Mouse (Mus musculus) limb, embryonic 10.5 days (tissue): ENCODE measurements around the gene Myl9. TPM values are rescaled to one million over a fixed set of nuclear protein-coding genes. Genes with fewer than 3 reads are reported as not detected.

Experiments used
- DNase-seq: peaks from one replicate; pipeline ENCODE4 v3.0.0-alpha.2; 2017; ENCODE audit warnings: low spot score
- H3K27ac ChIP-seq: fragments of 300-500 bp; sonication (generic); 2 replicates; pipeline ENCODE4 v1.5.1; 2016; ENCODE audit warnings: mild to moderate bottlenecking
- H3K27me3 ChIP-seq: fragments of 300-500 bp; sonication (generic); 2 replicates; pipeline ENCODE4 v1.6.1; 2016; ENCODE audit warnings: low read depth, mild to moderate bottlenecking; ENCODE audit not compliant: poor library complexity, severe bottlenecking
- H3K36me3 ChIP-seq: fragments of 300-500 bp; sonication (generic); 2 replicates; pipeline ENCODE4 v1.6.1; 2016; ENCODE audit warnings: mild to moderate bottlenecking, moderate library complexity
- H3K4me1 ChIP-seq: fragments of 300-500 bp; sonication (generic); 2 replicates; pipeline ENCODE4 v1.6.1; 2016
- H3K4me3 ChIP-seq: fragments of 300-500 bp; sonication (generic); 2 replicates; pipeline ENCODE4 v1.5.1; 2016; ENCODE audit warnings: mild to moderate bottlenecking, moderate library complexity
- H3K9me3 ChIP-seq: fragments of 300-500 bp; sonication (generic); replicated peaks from 2 replicates; pipeline ENCODE4 v1.6.1; 2016; ENCODE audit warnings: mild to moderate bottlenecking
- WGBS: fragments of 180-500 bp; shearing (Covaris S2); methylation state at CpG from one replicate; pipeline ENCODE4 v1.1.7; 2016; 5-methylcytosine and 5-hydroxymethylcytosine counted together
- polyA plus RNA-seq: library from polyadenylated mRNA; unstranded; fragments of >200 nt; fragmentation: Nextera tagmentation; extraction: Ambion mirVana; gene quantifications from 2 replicates; pipeline ENCODE4 v1.2.1, GENCODE M21; 2016

Myl9 gene
- 30.1 and 62.7 TPM in 2 replicates for polyA plus RNA-seq

DNA sequence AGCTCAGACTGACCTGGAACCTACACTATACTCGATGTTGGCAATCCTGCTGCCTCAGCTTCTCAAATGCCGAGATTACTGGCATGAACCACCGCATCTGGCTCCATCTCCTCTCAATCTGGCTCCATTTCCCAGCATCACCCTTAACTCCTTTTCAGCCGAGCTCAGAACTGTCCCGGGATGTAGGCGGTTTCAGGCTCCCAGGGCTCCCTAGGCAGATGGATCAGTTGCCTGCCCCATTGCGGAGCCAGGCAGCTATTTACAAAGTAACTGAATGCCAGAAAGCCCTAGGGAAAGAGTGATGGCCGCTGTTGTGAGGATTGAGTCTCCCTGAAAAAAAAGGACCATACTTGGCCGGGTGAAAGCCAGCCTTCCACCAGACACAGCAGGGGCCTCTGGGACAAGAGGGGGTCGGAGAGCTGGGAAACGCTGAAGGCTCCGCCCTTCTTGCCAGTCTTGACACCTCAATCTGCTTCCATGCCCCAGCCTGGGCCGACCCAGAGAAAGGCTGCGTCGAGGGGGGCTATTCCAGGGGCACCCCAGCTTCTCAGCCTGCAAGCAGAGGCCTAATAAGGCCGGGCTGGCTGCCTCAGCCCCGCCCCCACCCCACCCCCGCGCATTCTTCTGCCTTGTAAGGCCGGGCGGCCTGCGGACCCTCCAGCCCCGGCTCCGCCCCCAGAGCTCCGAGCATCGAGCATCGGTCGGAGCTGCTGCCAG is at the start of gene Myl9:
TSS of gene Myl9 (plus strand) at position 683 of the 717 bp plus-strand sequence.
- Histone ChIP-seq H3K4me3 (peak within 1 kb of the TSS; percentile 51), H3K4me1 (peaks cover 29% of the 10 kb centered on the region)

DNA sequence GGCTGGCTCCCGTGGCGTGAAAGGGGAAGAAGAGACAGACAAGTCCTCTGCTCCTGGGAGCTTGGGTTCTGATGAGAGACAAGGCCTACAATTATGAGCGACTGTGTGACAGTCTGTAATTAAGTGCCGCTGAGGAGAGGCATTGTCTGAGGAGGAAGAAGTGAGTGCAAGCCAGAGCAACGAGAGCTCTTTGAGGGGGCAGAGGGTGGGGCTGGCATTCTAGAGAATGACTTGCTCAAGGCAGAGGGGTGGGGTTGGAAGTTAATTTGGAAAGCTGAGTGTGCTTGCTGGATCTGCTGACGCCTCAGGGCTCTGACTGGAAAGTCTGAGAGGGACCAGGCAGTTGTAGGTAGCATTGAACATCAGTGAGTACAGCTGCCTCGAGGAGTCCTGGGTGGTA is 48.9 kb upstream of the Myl9 start:
- no peak overlapping the region for H3K27ac ChIP-seq
- WGBS, result 35% methylated on average over 7 of the region's 7 CpGs
- H3K9me3 ChIP-seq, result no peaks in the 10 kb centered on the region
- no peak for DNase-seq
- peaks cover 55% of the 10 kb centered on the region for H3K4me1 ChIP-seq
- peaks cover 34% of the 10 kb centered on the region for H3K36me3 ChIP-seq
- no peaks in the 10 kb centered on the region for H3K27me3 ChIP-seq
- no peak overlapping the region for H3K4me3 ChIP-seq

More for the DNA sequence above, at the start of gene Myl9:
- peaks cover 15% of the 10 kb centered on the region for H3K27me3 ChIP-seq
- peak; percentile 84 for DNase-seq
- 3% methylated on average over 28 of the region's 28 CpGs for WGBS
- H3K36me3 ChIP-seq, result no peaks in the 10 kb centered on the region
- H3K27ac ChIP-seq, result peak within 1 kb of the TSS; percentile 87
- H3K9me3 ChIP-seq, result no peaks in the 10 kb centered on the region

DNA sequence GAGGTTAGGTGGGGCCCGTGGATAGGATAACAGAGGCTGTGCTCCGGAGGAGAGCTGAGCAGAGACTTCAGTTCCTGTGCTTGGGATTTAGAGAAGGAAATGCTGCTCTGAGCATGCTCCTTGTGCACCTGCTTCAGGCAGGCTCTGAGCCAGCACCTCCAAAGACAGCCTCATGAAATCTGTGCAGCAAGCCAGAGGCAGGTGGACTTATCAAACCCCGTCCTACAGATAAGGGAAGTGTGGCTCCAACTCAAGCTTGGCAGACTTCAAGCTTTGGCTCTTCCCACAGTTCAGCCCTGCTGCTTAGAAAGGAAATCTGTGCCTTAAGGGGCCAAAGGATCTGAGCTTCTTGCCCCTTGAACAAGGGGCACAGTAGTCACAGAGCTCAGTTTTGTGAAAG is 48.3 kb upstream of the Myl9 start:
- Histone ChIP-seq H3K27ac (no peak overlapping the region), H3K4me3 (no peak overlapping the region), H3K4me1 (peaks cover 55% of the 10 kb centered on the region), H3K36me3 (peaks cover 39% of the 10 kb centered on the region), H3K9me3 (no peaks in the 10 kb centered on the region), H3K27me3 (no peaks in the 10 kb centered on the region)
- DNase-seq, result no peak
- WGBS, result 77% methylated on average over 3 of the region's 3 CpGs

DNA sequence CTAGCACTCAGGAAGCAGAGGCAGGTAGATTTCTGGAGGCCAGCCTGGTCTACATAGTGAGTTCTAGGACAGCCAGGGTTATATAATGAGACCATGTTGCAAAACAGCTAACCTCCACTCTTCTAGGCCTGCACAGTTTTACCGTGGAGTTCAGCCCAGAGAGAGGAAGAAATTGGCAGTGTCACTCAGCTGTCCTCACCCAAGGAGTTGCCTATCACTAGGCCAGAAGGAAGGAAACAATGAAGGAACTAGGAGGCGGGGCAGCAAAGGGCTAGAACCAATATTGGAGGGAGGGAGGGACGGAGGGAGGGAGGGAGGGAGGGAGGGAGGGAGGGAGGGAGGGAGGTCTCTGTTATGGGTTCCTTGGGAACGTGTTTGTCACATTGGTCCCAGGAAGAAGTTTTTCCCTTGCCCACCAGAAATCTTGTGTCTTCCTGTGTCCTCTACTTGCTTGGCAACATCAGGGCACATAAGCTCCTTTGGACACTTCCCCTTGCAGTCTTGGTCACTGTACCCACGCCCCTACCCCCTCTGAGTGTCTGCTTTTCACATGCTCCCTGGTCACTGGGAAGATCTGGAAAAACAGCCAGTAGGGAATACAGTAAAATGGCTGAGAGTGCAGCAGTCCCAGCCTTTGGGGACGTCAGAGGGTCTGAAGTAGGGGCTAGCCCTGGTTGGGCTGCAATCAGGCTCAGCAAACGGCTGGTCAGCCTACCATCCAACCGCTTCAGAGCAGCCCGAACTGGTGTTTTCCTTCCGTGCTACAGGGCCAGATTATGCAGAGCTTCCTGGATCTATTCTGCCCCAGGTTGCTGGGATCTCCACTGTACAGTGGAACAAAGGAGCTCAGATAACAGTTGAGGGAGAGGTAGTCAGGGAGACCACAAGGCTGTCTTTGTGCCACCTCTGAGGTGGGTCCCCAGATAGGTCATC is 45.4 kb upstream of the Myl9 start:
- Histone ChIP-seq H3K36me3 (peaks cover 46% of the 10 kb centered on the region), H3K27ac (peak overlapping the region; percentile 46; the same call in 1 of the 2 replicates), H3K4me1 (peaks cover 45% of the 10 kb centered on the region), H3K27me3 (no peaks in the 10 kb centered on the region), H3K9me3 (no peaks in the 10 kb centered on the region), H3K4me3 (no peak overlapping the region)
- 63% methylated on average over 9 of the region's 10 CpGs for WGBS
- DNase-seq, result no peak

DNA sequence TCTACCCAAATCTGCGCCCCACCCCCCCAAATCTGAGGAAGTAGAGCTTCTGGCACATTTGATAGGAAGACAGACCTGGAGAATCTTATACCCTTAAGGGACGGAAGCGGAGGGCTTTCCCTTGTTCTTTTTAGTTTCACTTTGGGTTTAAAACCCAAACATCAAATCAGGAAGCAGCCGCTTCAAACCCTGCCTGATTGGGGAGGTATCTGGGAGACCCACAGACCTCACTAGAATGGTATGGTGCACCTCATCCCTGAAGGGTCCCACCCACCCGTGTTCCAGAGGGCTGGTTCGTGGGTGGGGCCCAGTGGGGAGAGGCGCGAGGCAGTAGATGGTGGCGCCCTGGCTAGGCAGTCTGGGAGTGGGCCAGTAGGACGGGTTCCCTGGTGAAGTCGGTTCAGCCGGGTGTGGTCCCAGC is 44.7 kb upstream of the Myl9 start:
- Histone ChIP-seq H3K9me3 (no peaks in the 10 kb centered on the region), H3K36me3 (peaks cover 46% of the 10 kb centered on the region), H3K4me1 (peaks cover 42% of the 10 kb centered on the region), H3K27ac (no peak overlapping the region), H3K4me3 (no peak overlapping the region), H3K27me3 (no peaks in the 10 kb centered on the region)
- DNase-seq, result no peak
- 83% methylated on average over 12 of the region's 12 CpGs for WGBS

DNA sequence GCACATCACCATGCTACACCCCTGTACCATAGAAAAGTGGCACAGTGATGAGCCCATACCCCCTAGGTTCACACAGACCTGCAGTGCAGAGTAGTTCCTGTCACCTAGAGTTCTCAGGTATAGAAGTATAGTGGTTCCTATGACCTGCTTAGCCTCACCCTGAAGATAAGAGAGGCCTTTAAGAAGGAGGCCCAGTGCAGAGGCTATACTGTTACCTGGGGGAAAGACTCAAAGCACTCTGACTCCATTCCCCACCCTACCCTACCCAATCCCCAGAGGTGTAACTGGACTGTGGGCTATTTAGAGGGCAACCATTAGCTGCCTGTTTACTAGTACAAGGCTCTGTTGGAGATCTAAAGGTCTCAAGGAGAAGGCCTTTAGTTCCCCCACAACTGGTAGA is 43.6 kb upstream of the Myl9 start:
- DNase-seq, result no peak
- Histone ChIP-seq H3K36me3 (peaks cover 52% of the 10 kb centered on the region), H3K27me3 (no peaks in the 10 kb centered on the region), H3K4me3 (no peak overlapping the region), H3K4me1 (peaks cover 42% of the 10 kb centered on the region), H3K9me3 (no peaks in the 10 kb centered on the region), H3K27ac (no peak overlapping the region)

DNA sequence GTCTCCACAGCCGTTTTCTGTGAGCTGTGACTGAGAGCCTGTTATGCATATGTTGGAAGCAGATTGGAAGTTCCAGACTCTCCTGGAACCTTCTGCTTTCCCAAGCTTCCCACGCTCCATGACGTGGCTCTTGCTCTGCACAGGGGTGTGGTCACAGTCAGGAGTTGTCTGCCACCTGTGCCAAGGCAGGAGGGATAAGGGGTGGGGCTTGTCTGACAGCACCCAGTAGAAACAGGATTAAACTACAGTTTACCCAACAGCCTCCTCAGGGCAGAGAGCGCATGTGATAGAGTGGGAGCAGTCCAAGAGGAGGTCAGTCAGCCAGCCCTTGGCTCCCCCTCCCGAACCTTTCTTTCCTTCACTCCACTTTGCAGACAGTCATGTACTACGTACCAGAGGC is 43.1 kb upstream of the Myl9 start:
- 79% methylated on average over 6 of the region's 6 CpGs for WGBS
- DNase-seq, result no peak
- Histone ChIP-seq H3K9me3 (no peaks in the 10 kb centered on the region), H3K36me3 (peaks cover 50% of the 10 kb centered on the region), H3K4me1 (peaks cover 44% of the 10 kb centered on the region), H3K4me3 (no peak overlapping the region), H3K27ac (no peak overlapping the region), H3K27me3 (no peaks in the 10 kb centered on the region)

DNA sequence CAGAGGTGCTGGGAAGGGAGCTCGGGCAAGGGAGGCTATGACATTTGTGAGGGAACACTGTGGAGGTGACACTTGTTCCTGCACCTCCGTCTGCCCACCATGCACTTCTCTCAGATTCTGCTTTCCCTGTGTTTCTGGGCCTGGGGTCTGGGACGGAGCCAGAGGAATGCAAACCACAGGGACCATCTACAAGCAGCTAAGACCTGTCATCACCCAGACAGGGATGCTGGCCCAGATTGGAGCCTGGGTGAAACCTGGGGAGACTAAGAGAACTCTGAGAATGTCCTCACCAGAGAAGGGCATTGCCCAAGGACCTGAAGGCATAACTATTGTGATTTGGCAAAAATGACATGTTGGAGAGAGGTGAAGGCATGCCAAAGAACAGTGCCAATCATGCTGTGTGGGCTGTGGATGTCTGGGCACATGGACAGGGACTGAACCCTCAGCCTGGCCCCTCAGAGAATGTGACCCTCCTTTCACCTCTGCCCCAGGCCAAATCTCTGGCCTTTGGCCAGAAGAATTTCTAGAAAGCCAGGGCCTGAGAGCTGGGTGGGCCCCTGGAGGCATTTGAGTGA is 39.4 kb upstream of the Myl9 start:
- Histone ChIP-seq H3K9me3 (no peaks in the 10 kb centered on the region), H3K4me1 (peaks cover 36% of the 10 kb centered on the region), H3K27ac (no peak overlapping the region), H3K27me3 (no peaks in the 10 kb centered on the region), H3K36me3 (peaks cover 41% of the 10 kb centered on the region), H3K4me3 (no peak overlapping the region)
- no peak for DNase-seq
- WGBS, result 69% methylated on average over 3 of the region's 3 CpGs

DNA sequence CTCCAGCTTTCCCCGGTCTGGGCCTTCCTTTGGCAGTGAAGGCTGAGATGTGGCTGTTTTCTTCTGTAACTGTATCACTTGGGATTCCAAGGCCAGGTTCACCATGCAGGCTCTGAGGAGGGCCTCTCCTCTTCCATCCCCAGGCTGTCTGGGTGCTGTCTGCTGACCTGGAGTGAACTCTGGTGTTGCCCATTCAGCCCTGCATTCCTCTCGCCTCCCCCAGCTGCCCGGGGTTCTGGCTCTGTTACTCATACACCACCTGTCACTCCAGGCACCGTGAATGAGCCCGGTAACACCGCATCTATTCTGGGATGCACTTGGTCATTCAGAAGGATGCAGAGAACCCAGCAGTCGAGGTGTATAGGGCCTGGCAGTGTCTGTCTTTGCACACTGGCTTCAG is 38.4 kb upstream of the Myl9 start:
- Histone ChIP-seq H3K27me3 (no peaks in the 10 kb centered on the region), H3K36me3 (peaks cover 38% of the 10 kb centered on the region), H3K9me3 (no peaks in the 10 kb centered on the region), H3K4me3 (no peak overlapping the region), H3K4me1 (peaks cover 42% of the 10 kb centered on the region), H3K27ac (no peak overlapping the region)
- DNase-seq, result no peak
- 64% methylated on average over 7 of the region's 7 CpGs for WGBS

DNA sequence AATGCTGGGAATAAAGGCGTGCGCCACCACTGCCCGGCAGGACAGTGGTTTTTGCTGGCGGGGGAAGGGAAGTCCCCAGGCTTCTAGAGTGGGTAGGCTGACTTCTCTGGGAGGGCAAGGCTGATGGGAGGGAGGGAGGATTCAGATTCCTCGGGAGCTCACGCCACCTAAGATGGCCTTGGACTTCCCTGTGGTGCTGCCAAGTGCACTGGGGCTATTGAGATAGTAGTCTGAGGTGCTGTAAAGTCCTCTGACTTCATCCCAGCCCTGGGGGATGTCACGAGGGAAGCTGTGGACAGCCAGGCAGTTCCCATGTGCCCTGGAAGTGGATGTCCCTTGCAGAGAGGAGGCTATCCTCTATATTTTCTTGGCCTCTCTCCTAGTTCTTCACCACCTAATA is 37.2 kb upstream of the Myl9 start:
- no peak for DNase-seq
- H3K4me3 ChIP-seq, result no peak overlapping the region
- H3K27ac ChIP-seq, result no peak overlapping the region
- 74% methylated on average over 7 of the region's 7 CpGs for WGBS
- peaks cover 45% of the 10 kb centered on the region for H3K4me1 ChIP-seq
- no peaks in the 10 kb centered on the region for H3K9me3 ChIP-seq
- peaks cover 38% of the 10 kb centered on the region for H3K36me3 ChIP-seq
- H3K27me3 ChIP-seq, result no peaks in the 10 kb centered on the region

DNA sequence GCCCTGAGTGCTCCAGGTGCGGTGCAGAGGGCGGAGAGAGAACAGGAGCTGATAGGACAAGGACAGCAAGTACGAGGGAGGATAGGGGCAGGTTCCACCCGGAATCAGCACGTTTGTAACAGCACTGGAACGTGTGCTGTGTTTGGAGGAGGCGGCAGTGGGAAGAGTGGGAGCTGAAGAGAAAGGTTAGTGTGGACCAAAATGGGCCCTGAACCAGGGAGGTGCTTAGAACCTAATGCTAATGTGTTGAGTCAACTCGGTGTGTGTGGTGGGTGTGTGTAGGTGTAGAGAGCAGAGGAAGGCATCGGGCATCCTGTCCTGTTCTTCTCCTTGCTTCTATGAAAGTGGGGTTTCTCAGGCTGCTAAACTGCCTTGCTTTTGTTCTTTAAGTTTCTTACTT is 34.0 kb upstream of the Myl9 start:
- WGBS, result 90% methylated on average over 9 of the region's 9 CpGs
- H3K36me3 ChIP-seq, result peaks cover 51% of the 10 kb centered on the region

DNA sequence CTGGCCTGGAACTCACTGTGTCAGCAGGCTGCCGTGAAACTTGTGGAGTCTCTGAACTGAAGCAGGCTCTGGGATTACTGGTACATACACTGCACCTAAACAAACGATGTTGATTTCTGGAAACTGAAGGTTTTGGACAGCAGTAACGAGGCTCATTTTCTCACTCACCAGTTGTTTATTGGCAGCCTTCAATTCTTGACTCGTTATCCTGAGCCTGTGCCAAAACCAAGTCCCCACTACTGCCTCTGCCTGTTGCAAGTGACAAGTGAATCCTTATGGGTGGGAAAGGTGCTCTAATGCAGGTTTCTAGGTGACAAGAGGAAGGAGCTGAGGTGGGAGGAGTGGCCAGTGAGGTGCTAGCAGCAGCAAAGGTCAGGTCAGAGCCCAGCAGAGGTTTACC is 33.2 kb upstream of the Myl9 start:
- no peak for DNase-seq
- 66% methylated on average over 4 of the region's 4 CpGs for WGBS
- peaks cover 56% of the 10 kb centered on the region for H3K36me3 ChIP-seq
- H3K4me3 ChIP-seq, result no peak overlapping the region
- no peaks in the 10 kb centered on the region for H3K9me3 ChIP-seq
- peaks cover 29% of the 10 kb centered on the region for H3K4me1 ChIP-seq
- no peaks in the 10 kb centered on the region for H3K27me3 ChIP-seq
- H3K27ac ChIP-seq, result no peak overlapping the region

More for the DNA sequence above, 34.0 kb upstream of the Myl9 start:
- no peaks in the 10 kb centered on the region for H3K9me3 ChIP-seq
- no peak overlapping the region for H3K27ac ChIP-seq
- DNase-seq, result no peak
- no peaks in the 10 kb centered on the region for H3K27me3 ChIP-seq
- H3K4me1 ChIP-seq, result peaks cover 36% of the 10 kb centered on the region
- no peak overlapping the region for H3K4me3 ChIP-seq

DNA sequence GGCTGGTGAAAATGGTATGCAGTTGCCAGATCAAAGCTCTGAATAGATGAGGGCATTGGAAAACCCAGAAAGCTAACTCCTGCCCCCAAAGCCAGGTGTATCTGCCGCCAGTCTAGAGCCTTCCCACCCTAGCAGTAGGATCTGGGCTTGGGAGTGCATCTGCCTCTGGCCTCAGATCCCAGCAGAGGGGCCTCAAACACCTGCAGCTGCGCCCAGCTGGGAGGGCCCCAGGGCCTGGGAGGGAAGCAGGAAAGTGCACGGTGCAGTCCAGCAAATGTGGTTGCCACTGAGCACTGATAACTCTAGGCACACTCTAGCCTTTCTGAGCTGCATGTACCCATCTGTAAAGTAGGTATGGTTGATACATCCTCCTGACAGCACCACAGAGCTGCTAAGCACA is 32.0 kb upstream of the Myl9 start:
- H3K36me3 ChIP-seq, result peaks cover 67% of the 10 kb centered on the region
- no peak overlapping the region for H3K27ac ChIP-seq
- H3K9me3 ChIP-seq, result no peaks in the 10 kb centered on the region
- no peaks in the 10 kb centered on the region for H3K27me3 ChIP-seq
- no peak overlapping the region for H3K4me3 ChIP-seq
- WGBS, result 61% methylated on average over 3 of the region's 3 CpGs
- peaks cover 25% of the 10 kb centered on the region for H3K4me1 ChIP-seq
- DNase-seq, result no peak
